Mouse (Mus musculus): ENCODE results near the gene Ggt6.
"Not testable (repeated sequence)": the region's sequence is repeated elsewhere in the genome, so short reads cannot be mapped to it uniquely, and the experiment has no call there.

Ggt6 gene

DNA sequence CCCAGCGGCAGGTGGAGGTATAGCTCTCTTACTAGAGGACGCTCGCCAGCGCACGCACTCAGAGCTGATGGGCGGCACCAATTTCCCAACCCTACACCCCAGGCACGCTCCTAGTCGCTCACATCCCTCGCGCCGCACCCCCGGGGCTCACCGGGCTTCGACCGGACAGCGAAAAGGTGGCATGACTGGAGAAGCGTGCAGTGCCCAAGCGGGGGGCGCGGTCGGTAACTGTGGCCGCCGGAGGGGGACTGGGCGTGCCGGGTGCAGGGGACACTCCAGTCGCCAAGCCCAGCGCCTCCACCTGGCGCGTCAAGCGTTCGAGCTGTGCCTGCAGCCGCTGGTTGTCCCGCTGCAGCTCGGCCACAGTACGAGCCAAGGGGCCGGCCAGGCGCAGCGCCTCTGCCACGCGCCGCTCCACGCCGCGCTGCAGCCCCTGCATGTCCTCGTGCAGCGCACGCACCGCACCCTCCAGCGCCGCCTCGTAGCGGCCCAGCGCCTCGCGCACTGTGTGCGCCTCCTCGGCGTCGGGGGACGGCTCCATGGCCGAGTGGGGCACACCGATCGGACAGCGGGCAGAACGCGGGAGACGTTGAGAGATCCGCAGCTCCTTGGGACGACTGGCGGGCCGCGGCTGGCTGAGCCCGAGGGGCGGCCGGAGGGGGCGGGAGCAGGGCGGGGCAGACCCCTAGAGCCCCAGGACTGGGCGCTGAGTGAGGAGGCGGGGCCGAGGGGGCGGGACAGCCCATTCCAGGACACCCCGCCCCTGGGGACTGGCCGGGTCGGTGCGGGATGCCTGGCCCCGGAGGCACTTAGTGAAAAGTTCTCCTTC is 24.0 kb upstream of the Ggt6 start, which contains the start of gene Smtnl2:
Gene Smtnl2 (minus strand): TSS at position 621 of the 829 bp plus-strand sequence.
- DNase-seq, result peak; percentile 32

DNA sequence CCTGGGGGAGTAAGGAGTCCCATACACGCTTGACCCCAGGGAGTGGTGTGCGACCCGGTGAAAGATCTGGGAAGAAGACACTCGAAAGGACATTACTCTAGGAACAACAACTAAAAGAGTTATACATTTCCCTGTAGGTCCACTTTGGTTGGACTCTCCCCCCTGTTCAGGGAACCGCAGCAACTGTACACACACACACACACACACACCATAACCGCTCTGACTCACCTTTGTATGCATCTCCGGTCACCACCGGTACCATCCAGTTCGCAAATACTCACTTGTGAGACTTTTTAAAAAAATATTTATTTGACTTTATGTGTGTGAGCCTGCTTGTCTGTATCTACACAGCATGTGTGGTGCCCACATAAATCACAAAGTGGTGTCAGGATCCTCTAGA is 23.4 kb upstream of the Ggt6 start:
- DNase-seq, result no peak

DNA sequence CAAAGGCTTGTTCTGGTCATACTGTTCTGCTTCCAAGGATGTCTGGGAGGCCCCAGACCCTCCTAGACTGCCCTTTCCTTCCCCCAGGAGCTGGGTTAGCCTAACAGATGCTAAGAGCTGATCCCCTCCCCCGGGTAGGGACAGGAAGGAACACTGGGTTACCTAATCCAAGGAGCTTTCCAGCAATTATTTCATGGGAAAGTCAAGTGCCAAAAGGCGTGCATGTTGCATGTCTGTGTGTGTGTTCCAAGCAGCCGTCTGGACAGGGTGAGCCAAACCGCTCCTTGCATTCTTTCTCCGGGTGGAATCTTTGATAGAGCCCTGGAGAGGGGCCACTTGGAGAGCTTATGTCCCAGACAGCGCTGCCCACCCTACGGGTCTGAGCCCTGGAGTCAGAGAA is 22.3 kb upstream of the Ggt6 start:
- DNase-seq, result no peak

DNA sequence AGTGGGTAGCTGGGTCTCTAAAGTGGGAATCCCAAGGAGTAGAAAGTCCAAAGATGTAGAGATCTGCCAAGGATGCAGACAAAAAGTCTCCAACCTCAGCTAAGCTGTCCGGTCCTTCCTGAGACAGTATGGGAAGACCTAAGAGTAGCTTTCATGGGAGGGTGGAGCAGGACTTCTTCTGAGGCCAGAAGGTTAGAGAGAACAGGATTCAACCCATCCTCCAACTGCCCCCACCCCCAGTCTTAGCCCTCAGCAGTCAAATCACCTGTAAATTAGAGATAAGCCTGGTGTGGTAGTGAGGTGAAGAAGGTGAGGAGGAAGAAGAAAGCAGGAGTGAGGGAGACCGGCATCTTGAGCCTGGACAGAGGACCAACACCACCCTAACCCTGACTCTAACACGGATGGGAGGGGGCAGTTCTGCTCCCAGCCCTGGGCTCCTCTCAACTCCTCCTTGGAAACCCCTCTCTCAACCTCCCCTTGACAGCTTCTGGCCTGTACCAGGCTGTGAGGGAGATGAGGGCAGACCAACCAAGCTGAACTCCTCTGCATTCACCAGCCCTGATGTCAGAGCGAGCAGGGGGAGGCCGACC is 21.6 kb upstream of the Ggt6 start:
- DNase-seq, result no peak

DNA sequence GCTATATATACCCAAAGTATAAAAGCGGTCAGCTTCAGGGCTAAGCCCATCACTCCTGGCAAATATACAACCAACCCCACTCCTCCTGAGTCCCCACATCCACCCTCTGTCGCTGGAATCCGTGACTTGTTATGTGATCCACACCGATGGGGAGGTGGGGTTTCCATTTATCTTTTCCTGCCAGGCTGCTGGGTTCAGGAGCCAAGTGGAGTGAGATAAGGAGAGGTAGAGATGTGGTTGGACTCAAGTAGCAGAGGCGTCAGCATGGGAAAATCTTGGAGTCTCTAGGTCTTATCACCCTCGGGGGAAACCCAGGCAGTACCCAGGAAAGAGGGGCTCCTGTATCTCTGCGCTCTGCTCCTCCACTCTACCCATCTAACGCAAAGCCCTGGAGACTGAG is 20.2 kb upstream of the Ggt6 start:
- no peak for DNase-seq

DNA sequence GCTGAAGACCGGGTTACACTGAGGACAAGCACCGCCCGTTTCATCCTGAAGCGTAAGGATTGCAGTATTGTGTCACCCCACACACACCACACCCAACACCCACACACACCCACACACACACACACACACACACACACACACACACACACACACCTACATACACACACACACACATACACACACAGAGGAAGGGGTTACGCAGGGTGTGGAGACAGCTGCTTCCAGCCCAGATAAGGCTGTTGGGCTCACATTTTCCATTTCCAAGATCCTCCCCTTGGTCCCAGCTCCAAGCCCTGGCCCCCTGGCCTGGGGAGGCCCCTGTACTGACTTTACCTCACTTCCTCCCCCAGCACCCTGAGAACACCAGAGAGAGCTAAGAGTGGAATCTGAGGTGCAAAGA is 18.7 kb upstream of the Ggt6 start:
- no peak for DNase-seq

DNA sequence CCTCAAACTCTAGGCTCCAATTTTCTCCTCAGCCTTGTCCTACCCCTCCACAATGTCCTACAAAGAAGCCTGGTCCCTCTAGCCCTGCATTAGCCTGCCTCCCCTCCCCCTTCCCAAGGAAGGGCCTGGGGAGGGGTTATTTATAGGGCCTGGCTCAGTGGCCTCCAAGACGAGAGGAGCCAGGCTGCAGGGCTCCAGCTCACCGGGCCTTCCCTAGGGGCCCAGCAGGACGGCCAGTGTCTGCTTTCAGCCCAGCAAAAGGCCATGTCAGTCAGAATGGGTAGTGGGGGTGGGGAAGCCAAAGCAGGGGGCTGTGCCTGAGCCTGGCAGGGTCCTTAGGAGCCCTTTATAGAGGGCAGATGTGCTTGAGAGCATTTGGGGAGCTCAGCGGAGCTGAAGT is 17.9 kb upstream of the Ggt6 start:
- DNase-seq, result no peak

DNA sequence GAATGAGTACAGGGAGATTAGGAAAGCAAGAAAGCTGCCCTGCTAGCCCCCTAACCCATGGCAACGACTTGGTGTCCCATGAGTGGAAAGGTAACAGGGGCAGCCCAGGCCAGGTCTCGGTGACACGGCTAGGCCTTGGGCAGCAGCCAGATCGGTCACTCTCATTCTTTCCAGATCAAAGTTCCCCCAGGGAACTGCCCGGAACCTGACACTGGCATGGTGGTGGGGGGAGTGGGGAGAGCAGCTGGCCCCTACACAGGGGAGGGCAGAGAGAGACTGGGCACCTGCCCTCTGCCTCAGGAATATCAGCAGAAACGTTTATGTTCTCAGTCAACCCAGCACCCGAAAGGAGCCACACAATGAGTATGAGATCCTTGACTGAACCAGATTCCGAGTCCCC is 17.1 kb upstream of the Ggt6 start:
- no peak for DNase-seq

DNA sequence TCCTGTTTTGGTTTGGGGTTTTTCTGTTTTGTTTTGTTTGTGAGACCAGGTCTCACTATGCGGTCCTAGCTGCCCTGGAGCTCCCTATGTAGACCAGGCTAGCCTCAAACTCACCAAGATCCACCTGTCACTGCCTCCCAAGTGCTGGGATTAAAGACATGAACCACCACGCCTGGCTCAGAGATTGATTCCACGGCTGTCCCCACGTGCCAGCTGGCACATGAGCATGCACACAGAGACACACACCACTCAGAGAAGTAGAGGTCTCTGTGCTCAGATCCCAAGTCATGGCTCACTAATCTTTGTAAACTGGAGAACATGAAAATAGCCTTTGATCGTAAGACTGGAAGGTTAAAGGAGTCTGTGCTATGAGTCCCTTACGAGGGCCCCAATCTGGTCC is 16.3 kb upstream of the Ggt6 start:
- DNase-seq, result no peak

DNA sequence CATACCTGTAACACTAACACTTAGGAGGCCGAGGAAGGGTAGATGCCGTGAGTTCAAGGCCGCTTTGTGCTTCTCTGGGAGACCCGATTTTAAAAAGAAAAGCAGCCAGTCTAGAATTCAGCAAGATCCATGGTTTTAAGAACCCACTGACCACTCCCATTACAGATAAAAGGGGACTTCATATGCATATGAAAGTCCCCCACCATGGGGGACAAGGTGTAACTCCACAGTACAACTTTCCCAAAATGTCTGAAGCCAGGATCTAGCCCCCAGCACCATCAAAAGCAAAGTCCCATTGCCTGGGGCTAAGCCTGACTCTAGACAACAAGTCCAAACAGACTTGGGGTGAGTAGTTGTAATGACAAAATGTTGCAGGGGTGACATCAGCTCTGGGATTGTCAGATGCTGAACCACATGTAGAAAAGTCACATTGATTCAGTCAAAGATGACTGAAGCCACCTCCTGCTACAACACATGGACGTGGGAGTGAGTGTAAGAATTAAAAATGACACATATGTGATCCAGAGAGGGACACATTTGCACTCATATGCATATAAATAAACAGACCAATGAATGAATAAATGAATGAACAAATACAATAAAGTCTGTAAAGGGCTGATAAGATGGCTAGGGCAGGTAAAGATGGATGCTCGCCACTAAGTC is 14.7 kb upstream of the Ggt6 start:
- no peak for DNase-seq

DNA sequence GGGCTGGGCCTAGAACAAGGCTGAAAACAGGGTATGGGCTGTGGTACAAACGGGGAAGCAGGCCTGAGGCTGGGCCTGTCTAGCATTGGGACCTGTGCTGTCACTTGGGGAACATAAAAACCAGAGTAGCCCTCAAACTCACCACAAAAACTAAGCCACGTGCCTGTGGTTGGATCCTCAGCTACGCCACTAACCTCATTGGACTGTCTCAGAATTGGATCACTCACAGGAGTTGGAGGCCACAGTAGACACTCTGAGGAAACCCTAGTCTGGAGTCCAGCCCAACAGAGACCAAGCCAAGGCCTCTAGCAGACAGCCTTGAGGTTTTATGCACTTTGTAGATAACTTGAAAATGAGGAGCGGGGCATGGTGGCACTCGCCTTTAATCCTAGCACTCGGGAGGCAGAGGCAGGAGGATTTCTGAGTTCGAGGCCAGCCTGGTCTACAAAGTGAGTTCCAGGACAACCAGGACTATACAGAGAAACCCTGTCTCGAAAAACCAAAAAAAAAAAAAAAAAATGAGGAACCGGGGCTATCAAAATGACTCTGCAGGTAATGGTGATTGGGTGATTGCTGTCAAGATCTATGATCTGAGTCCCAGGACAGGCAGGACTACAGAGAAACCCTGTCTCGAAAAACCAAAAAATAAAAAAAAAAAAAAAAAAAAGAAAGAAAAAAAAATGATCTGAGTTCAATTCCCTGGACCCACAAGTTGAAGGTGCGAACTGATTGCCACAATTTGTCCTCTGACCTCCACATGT is 13.6 kb upstream of the Ggt6 start:
- DNase-seq, result no peak

DNA sequence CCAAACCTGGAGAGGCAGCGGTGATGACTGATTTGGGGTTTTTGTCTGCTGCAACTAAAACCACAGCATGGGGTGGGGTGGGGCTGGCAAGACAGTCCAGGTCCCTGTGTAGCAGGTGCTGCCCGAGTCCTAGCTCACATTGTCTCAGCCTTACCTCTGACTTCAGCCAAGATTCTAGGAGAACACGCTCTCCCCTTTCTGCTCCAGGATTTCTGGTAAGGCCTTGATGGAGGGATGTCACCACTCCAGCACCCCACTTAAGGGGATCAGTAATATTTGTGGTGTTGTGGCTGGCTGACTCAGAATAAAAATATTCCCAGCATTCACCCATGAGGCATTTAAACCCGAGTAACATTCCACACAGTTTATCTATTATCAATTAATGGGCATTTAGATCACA is 11.6 kb upstream of the Ggt6 start:
- DNase-seq, result no peak

DNA sequence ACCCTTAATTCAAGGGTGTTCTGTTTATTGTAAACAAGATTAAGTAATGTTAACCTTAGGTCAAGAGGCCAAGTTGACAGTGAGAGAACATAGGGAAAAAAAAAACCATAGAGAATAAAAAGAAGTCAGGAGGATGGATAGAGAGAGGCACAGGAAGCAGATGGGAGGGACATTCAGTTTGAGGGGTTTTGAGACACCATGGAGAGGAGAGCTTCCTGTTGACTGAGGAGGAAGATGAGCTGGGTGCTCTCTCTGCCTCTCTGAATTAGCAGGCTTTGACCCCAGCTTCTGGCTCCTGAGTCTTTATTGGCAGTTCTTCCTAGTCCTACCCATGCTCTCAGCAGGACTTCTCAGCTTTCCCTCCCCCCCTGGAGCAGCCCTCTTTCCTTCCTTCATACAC is 10.1 kb upstream of the Ggt6 start:
- DNase-seq, result no peak

DNA sequence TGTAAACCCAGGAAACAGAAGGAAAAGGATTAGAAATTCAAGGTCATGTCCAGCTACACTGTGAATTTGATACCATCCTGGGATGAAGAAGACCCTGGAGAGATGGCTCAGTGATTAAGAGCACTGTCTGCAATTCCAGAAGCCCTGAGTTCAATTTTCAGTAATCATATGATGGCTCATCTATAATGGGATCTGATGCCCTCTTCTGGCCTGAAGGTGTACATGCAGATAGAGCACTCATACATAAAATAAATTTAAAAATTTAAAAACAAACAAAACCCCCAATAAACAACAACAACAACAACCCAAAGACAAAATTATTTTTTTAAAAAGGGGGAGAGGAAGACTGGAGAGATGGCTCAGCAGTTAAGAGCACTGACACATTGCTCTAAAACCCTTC is 8.4 kb upstream of the Ggt6 start:
- no peak for DNase-seq

DNA sequence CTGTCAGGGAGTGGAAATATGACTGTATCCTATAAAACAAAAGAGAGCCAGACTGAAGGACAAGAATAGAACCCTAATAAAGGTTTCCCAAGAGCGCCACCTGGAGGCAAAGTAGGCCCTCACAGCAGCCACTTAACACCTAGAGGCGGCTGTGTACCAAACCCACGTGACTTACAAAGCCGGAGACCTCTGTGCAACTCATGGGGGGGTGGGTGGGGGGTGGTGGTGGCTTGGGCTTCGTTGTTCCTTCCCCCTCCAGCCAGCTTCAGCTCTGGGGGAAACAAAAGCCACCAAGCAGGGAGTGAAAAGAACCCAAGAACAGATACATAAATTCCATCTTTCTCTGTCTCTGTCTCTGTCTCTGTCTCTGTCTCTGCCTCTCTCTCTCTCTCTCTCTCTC is 6.6 kb upstream of the Ggt6 start:
- DNase-seq, result no peak

DNA sequence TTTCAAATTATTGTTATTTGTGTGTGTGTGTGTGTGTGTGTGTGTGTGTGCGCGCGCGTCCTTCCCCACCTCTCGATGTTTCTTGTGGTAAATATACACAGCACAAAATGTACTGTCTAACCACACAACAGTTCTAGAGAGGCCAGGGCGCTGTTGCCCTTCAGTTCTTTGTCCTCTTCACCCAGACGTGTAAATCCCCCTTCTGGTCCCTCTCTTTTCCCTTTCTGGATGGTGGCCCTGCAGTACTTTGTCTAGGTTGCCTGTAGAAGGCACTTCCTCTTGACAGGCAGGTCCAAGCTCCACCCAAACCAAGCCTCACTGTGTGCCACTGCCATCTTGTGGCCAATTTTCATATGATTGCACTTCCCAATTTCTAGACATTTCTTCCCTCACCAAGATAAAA is 6.0 kb upstream of the Ggt6 start:
- DNase-seq, result peak; percentile 65

DNA sequence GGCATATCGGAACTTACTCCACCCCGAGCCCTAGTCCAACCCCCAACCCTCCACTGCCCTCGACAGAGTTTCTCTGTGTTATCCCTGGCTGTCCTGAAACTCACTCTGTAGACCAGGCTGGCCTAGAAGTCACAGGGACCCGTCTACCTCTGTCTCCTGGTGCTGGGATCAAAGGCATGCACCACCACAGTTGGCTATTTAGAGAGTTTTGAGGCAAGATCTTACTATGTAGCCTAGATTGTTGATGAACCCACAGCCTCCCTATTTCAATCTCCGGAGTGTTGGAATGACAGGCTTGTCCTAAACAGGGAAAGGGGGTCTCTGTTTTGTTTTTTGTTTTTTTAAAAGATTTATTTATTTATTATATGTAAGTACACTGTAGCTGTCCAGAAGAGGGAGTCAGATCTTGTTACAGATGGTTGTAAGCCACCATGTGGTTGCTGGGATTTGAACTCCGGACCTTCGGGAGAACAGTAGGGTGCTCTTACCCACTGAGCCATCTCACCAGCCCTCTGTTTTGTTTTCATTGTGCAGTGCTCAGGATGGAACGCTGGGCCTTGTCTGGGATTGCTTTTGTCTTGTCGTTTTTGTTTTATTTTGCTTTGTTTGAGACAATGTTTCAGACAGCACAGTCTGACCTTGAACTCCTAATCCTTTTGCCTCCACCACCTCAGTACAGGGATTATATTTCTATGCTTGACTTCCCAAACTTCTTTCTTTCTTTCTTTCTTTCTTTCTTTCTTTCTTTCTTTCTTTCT is 4.8 kb upstream of the Ggt6 start:
- DNase-seq, result not testable (repeated sequence)

DNA sequence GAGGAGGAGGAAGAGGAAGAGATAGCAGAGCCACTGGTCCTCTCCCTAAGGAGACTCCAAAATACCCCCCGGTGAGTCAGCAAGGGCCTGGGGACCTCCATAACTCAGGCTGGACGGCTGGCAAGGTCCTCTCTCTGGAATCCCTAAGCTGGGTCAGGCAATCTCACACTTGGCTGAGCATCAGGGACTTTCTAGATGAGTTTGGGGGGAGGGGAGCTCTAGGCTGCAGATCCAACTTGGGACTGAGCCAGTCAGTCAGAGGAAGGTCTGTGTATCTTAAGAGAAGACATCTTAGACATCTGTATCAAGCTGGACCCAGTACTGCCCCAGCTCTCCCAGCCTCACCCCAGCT is 344 bp downstream of the Ggt6 start:
- no peak for DNase-seq

DNA sequence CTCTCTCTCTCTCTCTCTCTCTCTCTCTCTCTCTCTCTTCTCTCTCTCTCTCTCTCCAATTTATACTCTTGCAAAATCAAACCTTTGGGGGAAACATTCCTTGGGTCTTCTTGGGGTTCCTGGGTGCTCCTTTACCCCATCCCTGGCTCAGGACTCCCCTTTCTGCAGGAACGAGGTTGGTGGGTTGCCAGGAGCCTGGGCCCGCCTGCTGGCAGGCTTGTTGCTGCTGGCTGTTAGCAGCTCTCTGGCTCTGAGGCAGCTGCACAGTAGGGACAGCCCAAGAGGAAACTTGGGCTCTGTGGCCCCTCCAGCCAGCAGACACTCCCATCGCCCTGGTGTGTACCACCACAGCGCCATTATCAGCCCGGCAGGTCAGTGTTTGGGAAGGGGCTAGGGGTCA is 945 bp downstream of the Ggt6 start:
- no peak for DNase-seq

DNA sequence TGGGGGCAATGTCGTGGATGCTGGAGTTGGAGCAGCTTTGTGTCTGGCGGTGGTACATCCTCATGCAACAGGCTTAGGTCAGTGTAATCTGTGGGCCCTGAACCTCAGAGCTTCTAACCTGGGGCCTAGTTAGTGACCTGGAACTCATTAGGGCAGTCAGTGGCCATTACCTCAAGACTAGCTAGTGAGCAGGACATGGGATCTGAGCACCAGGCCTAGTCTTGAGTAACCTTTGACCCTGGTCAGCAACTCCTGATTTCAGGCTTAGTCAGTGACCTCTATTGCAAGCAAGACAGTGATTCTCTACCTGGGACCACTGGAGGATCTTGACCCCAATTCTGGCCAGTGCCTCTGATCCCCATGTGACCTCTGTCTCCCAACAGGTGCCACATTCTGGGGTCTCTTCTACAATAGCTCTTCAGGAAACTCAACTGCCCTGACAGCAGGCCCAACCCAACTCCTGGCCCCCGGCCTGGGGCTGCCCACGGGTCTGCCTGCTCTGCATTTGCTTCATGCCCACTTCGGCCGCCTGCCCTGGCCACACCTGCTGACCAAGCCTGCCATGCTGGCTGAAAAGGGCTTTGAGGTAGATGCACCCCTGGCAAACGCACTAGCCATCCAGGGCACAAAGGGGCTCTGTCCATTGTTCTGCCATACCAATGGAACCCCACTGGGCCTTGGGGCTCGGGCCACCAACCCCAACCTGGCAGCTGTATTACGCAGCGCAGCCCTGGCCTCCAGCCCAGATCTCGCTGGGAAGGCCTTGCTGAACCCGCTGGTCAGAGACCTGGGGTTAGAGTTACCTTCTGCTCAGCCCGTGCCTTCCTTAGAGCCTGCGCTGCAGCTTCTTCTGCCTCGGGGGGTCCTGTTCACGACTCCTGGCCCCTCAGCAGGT is 1.7 kb downstream of the Ggt6 start:
- no peak for DNase-seq

DNA sequence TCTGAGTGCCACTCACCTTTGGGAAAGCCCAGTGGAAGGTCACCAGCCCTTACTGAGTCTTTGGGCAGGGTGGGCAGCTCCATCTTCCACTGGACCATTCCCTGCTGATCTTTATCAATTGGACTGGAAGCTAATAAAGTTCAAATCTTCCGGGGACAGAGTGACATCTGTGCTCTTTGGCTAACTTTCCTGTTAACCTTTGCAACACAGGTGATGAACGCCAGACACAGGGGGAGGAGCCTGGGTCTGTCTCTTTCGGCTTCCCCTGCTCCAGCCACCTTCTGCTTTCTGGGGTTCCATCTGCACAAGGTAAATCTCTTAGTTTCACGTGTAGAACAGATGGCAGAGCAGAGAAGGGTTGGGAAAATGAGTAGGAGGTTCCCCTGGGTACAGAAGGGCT is 3.1 kb downstream of the Ggt6 start:
- no peak for DNase-seq

DNA sequence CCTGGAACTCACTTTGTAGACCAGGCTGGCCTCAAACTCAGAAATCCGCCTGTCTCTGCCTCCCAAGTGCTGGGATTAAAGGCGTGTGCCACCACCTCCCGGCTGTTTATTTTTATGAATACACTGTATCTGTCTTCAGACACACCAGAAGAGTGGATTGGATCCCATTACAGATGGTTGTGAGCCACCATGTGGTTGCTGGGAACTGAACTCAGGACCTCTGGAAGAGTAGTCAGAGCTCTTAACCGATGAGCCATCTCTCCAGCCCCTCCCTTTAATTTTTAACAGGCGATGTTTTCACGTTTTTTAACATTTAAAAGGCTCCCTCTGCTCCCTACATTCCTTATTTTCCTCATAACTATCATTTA is 5.3 kb downstream of the Ggt6 start:
- DNase-seq, result not testable (repeated sequence)

Data from right cerebral cortex, postnatal 25 days (tissue).